Mouse (Mus musculus): Measurements from ENCODE around the gene Hmgn5.
A peak's percentile ranks its signal among the peaks of the same experiment; 100 is the strongest.

Gene Hmgn5

GRCm38 (mm10) chrX:109013283-109013682 is at the start of gene Hmgn5:
Gene Hmgn5 (minus strand): TSS chrX:109013404.
- DNase-seq = peak; percentile 95

GRCm38 (mm10) chrX:109047773-109048172 is 34.6 kb upstream of the Hmgn5 start:
- DNase-seq = no peak

GRCm38 (mm10) chrX:109026224-109026623 is 13.0 kb upstream of the Hmgn5 start:
- no peak for DNase-seq

- DNase-seq = no peak
These were observed 7.7 kb upstream of the Hmgn5 start for GRCm38 (mm10) chrX:109020858-109021257.

- DNase-seq = no peak
These were observed 962 bp upstream of the Hmgn5 start for GRCm38 (mm10) chrX:109014166-109014565.

GRCm38 (mm10) chrX:109013686-109014085 is 482 bp upstream of the Hmgn5 start:
- peak; percentile 52 to 60 for DNase-seq

GRCm38 (mm10) chrX:109012371-109013031 is 703 bp downstream of the Hmgn5 start:
- DNase-seq = peak; percentile 45 to 47

- DNase-seq = peak; percentile 6 to 25
These were observed 1.5 kb downstream of the Hmgn5 start for GRCm38 (mm10) chrX:109011611-109012185.

GRCm38 (mm10) chrX:109001277-109001676 is 11.9 kb downstream of the Hmgn5 start:
- DNase-seq = no peak

All from lung, adult 18-20 months (tissue).